Mouse (Mus musculus): ENCODE measurements around the gene Exoc2. TPM values are rescaled to one million over a fixed set of nuclear protein-coding genes. Genes with fewer than 3 reads are reported as not detected.

Gene Exoc2
- polyA plus RNA-seq, 1 experiment from 2014 or later, result 44.7 TPM

Other genes with a start within 250 kb of the Exoc2 start
- gene Irf4, start 224.9 kb downstream of the Exoc2 start, polyA plus RNA-seq (2015; fragmentation: Nextera tagmentation; extraction: Ambion mirVana), result 0.07 and 0.08 TPM in 2 replicates
- gene Hus1b, start 26.3 kb downstream of the Exoc2 start, polyA plus RNA-seq (2015; fragmentation: Nextera tagmentation; extraction: Ambion mirVana), result not detected in 2 replicates
- gene Gm5447, start 111 bp upstream of the Exoc2 start, polyA plus RNA-seq (2015; fragmentation: Nextera tagmentation; extraction: Ambion mirVana), result 0.11 and 0.14 TPM in 2 replicates